Mouse (Mus musculus): ENCODE data around the gene Arglu1.

Arglu1 gene

DNA sequence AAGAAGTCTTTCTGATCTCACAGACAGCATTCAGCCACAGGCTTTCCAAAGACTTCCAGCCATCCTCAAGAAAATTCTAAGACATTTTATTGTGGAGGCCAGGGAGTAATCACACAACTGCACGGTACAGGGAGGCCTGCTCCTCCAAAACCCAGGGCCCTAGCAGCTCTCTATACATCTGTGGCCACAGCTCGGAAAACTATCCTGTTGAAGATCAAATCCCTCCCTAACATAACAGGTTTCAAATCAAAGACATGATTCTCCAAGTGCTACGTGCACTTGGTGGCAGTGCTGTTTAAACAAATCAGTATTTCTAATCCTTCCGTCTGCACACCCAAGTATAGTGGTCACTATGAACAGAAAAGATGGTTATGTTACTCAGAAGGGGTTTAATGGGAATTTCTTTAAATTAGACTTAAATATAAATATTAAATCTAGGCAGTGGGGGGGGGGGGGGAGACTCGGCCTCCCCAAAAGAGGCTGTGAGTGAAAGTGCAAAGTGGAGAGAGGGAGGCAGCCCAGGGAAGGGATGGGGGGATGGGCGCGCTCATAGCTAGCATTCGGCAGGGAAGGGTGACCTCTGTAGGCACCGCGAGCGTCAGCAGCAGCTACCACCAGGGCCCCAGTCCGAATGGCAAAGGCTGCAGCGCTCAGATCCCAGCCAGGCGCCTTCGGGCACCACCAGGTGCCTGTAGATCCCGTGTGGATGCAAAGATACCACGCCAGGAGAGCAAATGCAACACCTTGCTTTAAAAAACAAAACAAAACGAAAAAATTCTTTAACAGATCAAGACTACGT, 31.7 kb downstream of the Arglu1 start:
- peak; percentile 75 for DNase-seq (ENCODE audit: low spot score)

DNA sequence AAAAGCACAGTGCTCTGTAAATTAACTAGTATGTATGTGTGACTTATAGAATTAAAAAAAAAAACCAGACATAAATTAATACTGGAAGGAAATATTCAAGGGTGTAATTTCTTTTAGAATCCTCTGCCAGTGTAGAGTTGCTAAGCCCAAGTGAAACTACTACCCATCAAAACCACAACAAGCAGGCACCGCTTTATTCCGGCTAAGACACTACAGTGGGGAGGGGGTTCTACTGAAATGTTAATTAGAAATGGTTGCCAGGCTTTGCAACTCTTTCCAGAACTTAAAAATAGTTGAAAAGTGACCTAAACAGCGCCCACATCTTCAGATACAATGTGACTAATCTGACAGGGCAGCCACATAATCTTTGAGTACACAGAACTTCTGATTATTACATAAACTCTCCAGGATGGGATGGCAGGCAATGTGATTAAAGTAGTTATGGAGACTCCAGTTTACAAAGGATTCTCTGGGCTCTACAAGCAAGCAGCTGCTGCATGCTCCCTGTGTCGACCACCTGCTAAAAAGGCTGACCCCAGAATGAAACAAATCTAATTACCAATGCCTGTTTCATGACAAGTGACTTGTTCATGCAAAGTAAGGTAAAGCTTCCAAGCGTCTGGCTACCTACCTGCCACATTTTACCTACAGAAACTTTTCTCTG, 32.5 kb downstream of the Arglu1 start:
- no peak for DNase-seq (ENCODE audit: low spot score)

- DNase-seq (ENCODE audit: low spot score): no peak
These were observed 33.5 kb downstream of the Arglu1 start for GRCm38 (mm10) chr8:8656578-8657441.

DNA sequence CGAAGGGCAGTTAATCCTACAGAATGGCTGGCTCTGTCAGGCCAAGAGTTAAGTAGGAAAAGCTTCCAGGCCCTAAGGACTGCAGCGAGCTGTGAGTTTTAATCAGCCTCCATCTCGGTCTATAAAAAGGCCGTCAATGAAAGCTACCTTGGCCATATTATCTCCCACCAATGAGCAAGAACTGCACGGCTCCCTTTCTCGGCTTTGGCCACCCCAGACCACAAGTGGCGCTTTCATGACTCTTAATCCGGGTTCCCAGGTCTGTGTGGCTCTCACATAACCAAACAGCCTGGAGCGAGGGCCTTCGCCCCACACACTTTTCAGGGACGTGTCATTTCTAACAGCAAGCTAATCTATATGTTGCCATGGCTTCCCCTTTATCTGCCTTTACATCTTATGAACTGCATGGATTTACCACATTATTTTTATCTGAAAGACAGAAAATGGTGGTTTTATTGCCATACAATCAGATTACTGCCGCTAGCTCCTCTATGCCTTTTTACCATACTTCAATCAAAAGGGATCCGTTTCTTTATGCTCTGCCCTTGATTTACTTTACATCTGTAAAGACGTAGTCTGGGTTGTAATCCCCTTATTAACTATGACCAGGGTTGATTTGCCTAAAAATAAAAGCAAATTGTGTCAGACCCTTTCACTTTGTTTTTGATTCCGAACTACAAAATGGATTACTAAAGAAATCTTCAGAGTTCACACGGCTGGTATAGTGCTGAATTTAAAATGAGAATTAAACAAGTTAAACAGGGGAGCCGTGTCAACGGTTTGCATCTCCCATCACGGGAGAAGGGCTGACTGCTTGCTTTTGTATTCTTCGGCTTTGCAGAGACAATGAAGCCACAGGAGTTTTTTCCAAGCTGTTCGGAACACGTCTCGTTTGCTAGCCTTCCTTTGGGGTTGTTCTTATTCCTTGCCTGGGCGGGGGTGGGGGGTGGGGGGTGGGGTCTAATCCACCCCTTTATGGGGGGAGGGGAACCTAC, 34.7 kb downstream of the Arglu1 start:
- no peak for DNase-seq (ENCODE audit: low spot score)

DNA sequence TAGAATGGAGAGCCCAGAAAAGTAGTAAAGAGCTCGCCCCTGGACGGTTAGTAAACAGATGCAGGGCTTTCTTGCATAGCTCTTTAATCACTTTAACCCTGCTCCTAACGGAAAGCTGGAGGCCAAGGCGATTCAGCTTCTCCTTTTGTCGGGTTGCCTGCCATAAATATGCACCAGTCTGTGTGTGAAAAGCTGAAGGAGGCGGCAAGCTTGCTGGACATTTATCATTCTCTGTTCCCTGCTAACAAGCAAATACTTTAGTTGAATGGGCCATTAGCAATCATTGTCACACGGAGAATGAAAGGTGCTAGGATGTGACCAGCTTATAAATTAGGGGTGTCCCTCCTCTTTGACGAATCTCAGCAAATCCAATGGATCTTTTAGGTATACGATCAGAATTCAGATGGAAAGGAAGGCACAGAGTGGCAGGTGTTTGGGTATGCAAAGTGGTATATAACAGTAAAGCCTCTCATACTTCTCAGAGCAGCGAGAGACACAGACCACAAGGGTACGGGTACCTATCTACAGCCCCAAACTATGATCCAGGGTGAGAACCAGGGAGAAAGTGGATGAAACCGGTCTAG, 36.3 kb downstream of the Arglu1 start:
- no peak for DNase-seq (ENCODE audit: low spot score)

GRCm38 (mm10) chr8:8653343-8653742, 37.0 kb downstream of the Arglu1 start:
- no peak for DNase-seq (ENCODE audit: low spot score)

- no peak for DNase-seq (ENCODE audit: low spot score)
These were observed 37.9 kb downstream of the Arglu1 start for GRCm38 (mm10) chr8:8652388-8652787.

- no peak for DNase-seq (ENCODE audit: low spot score)
These were observed 40.4 kb downstream of the Arglu1 start for GRCm38 (mm10) chr8:8649944-8650343.

- no peak for DNase-seq (ENCODE audit: low spot score)
These were observed 40.8 kb downstream of the Arglu1 start for GRCm38 (mm10) chr8:8649536-8649935.

- no peak for DNase-seq (ENCODE audit: low spot score)
These were observed 41.6 kb downstream of the Arglu1 start for GRCm38 (mm10) chr8:8648686-8649085.

DNA sequence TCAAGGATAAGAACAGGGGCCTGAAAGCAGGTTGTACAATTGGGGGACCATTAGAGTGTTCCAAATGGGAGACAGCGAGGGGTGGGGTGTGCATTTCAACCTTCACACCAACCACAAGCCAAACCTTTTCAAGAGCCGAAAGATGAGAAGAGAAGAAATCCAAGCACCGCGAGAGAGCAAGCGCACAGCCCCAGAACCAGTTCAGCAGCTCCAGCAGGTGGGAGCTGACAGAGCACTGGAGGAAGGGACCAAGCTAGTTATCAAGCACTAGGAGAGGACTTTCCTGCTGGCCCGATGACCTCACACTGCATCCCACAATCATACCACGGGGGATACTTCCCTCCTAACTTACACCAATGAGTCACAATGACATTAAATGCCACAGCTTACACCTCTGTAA, 42.5 kb downstream of the Arglu1 start:
- DNase-seq (ENCODE audit: low spot score): no peak

- DNase-seq (ENCODE audit: low spot score): no peak
These were observed 43.0 kb downstream of the Arglu1 start for GRCm38 (mm10) chr8:8647319-8647718.

DNA sequence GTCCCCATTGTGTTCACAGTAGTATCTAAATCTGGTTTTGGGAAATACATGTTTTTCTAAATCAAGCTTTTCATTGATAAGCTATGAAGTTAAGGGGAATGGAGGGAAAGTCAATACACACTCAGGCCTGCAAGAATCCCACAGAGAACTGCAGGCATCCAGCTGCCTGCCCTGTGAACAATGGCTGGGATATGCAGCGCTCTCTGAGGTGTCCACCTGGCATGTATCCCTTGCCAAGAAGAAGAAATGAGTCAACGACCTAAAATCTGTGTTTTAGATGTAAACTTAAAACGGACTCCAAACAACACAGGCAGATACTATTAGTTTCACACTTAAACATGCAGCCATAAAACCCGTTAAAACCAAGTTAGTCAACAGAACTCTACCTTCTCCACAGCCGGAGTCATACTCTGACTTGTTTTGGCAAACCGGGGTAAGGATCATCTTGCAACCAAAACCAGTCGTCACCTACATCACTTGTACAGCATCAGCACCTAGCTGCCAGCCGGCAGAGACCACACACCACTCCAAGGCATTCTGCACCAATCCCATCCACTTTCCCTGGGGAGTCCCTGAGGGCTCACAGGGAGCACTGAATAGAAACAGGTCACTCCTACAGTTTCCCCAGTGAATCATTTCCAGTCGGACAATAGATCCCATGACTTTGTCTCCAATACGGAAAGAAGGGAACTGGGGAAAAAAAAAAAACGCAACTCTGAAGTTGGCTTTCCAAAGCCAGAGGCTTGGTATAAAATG, 46.0 kb downstream of the Arglu1 start:
- DNase-seq (ENCODE audit: low spot score): no peak

- DNase-seq (ENCODE audit: low spot score): no peak
These were observed 50.1 kb downstream of the Arglu1 start for GRCm38 (mm10) chr8:8640264-8640588.

- no peak for DNase-seq (ENCODE audit: low spot score)
These were observed 50.6 kb downstream of the Arglu1 start for GRCm38 (mm10) chr8:8639569-8640263.

GRCm38 (mm10) chr8:8631394-8631793, 58.9 kb downstream of the Arglu1 start:
- no peak for DNase-seq (ENCODE audit: low spot score)

DNA sequence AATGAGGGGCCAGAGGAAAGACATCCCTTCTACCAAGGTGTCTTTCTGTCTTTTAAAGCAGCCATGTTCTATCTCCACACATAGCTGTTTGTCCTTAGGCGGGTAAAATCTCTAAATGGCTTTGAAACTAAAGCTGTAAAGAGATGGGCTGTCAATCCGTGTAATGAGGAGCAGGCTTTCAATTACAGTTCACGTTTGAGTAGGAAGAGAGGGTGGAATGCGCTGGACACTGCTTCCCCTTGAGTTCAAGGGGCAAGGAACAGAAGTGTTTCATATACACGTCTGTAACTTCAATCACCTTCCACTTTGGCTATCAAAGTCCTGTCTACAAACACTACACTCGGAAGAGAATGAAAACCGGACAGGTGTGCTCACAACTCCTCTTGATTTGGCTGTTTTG, 66.3 kb downstream of the Arglu1 start:
- no peak for DNase-seq (ENCODE audit: low spot score)

- DNase-seq (ENCODE audit: low spot score): no peak
These were observed 66.8 kb downstream of the Arglu1 start for GRCm38 (mm10) chr8:8623486-8623885.

- DNase-seq (ENCODE audit: low spot score): no peak
These were observed 67.8 kb downstream of the Arglu1 start for GRCm38 (mm10) chr8:8622476-8622875.

DNA sequence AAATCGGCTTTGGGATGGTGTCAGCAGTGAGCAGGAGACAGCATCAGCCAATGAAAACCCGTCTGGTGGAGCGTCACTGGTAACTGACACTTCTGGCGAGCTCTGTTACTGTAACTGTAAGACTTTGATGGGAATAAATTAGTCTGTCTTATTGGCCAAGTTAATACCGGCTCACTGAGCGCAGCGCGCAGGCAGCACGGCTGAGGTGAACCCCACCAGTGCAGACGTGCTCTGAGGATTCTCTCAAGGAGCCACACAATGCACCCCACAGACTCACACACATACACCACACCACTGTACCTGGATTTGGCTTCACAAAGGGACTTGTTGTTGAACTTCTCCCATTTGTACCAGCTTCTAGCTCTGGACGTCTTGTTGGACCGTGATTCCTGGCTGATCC, 68.3 kb downstream of the Arglu1 start:
- DNase-seq (ENCODE audit: low spot score): no peak
